Mouse (Mus musculus) cerebellum, postnatal 14 days (tissue): ENCODE data around the gene Arl16.
A peak's percentile ranks its signal among the peaks of the same experiment; 100 is the strongest.
"Not testable (repeated sequence)": the region's sequence is repeated elsewhere in the genome, so short reads cannot be mapped to it uniquely, and the experiment has no call there.

ENCODE experiments used
- DNase-seq, 2 experiments: peaks; one replicate each; pipeline ENCODE4 v3.0.0; 2021; ENCODE audit warnings: mixed read lengths in 2 of 2

Arl16 gene

DNA sequence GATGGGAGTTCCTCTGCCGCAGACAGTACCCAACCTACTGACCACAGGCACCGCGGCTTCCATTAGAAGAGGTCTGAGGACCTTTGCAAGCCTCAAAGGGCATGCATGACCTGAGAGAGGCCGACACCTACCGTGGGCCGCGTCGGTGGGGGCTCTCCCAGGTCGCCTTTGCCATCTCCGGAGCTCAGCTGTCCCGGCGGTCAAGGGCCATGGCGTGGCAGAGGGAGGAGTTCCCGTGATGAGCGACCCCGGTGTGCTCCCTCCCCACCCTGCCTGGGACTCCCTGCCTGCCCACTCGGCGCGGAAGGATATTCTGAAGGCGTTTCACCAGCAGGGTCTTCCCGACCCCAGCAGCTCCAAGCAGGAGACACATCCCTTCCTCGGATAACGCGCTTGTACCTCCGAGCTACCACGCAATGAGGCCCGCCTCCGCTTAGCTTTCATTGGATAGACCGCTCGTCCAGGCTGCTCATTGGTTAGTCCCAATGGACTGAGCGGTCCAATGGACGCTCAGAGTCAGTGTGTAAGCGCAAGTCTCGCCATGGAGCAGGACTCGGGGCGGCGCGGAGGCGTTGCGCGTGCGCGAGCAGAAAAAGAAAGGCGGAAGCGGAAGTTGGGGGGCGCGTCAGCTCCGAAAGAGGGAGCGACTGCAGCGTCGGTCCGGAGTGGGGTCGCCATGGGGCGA lies at the start of gene Arl16:
Arl16 (minus strand) TSS at position 557 of the 685 bp plus-strand sequence.
- peak; percentile 94 to 96 for DNase-seq

- no peak for DNase-seq
Observed at GRCm38 (mm10) chr11:120517147-120517546, 49.7 kb upstream of the Arl16 start.

- peak; percentile 96 to 97 for DNase-seq
Observed at GRCm38 (mm10) chr11:120515611-120516010, 48.2 kb upstream of the Arl16 start.

GRCm38 (mm10) chr11:120514262-120514661 lies 46.9 kb upstream of the Arl16 start:
- not testable (repeated sequence) for DNase-seq

GRCm38 (mm10) chr11:120512790-120513453 lies 45.5 kb upstream of the Arl16 start:
- peak; percentile 77 to 85 for DNase-seq

DNA sequence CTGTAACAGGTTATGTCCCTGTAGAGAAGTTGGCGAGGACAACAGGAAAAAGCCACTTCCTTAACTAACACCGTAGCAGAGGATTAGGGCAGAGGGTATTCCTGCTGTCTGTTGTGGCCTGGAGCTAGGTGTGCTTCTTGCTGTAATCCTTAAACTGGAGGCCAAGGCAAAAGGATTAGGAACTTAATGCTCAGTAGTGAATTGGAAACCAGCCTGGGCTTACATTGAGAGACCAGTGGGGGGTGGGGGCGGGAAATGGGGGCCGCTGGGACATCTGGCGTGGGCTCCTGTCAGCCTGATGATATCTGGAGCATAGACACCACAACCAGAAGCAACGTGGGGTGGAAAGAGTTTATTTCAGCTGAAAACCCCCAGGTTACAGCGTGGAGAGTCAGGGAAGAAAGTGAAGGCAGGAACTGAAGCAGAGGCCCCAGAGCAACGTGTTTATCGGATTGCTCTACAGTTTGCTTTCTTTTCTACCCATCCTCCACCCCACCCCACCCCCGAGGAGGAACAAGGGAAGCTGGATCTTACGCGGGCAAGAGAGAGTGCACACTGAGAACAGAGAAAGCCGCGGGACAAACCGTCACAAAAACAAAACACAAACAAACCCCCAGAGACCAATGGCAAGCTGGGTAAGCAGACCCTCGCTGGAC lies 43.1 kb upstream of the Arl16 start:
- no peak for DNase-seq

DNA sequence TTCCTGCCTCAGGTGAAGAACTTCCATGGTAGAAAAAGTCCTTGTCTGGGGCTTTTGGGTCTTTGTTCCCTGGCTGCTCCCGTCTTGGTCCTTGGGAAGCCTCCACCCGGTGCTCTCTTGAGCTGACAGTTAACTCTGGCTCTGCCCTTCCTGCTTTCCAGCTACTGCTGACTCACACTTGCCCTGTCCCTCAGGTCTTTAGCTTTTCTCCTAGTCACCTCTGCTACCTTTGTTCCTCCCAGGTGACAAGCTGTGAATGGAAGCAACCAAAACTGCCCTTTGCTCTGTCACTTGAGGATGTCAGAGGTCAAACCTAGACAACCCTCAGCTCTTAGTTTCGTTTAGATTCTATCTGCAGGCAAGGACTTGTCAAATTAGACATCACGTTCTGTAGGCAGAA lies 42.5 kb upstream of the Arl16 start:
- DNase-seq: no peak

DNA sequence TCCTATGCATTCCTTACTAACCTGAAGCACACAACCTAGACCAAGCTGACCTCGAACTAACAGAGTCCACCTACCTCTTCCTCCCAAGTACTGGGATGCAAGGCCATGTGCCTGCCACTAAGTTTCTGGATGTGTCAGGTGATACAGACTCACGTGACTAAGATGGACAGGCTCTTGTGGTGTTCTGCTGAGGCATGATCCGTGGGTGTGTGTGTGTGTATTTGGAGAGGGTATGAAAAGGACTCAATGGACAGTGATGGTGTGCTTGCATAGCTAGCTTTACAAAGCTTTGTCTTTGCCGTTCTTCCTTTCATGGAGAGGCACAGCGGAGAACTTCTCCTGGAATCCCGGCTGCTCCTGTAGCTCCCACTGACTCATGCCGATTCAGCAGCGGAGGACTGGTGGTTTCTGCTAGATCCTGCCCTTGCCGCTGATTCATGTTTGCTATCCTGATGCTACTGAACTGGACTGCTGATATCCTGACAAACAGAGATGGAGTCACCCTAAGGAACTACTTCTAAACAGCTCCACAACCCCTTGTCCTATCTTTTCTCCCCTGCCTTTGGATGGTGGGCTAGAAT lies 41.0 kb upstream of the Arl16 start:
- no peak for DNase-seq

DNA sequence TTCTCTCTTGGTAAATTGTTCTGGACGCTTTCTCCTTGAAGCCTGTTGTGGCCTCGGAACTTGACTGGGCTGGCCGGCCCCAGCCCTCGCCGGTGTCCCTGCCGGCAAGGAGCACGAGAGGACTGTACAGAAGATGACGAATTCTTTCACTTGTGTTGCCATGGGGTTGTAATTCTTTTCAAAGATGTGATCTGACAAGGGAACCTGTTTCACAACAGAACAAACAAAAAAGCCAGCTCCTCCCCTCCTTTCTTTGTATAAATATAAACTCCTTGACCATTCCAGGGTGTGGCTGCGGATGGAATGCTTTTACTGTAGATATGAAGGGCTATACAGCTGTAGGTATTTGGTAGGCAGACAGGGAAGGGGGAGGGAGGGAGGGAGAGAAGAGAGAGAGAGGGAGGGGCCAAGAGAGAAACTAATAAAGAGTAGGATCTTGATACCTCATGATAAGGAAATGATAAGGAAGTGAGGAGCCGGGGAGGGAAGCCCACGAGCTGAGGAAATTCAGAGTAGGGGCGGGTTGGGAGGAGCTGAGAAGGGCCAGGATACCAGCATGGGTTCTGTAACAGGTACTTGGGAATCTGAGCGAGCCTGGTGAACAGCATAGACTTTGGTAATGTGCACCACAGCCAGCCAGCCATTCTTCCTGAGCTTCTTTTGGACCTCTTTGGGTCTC lies 40.3 kb upstream of the Arl16 start:
- no peak for DNase-seq

DNA sequence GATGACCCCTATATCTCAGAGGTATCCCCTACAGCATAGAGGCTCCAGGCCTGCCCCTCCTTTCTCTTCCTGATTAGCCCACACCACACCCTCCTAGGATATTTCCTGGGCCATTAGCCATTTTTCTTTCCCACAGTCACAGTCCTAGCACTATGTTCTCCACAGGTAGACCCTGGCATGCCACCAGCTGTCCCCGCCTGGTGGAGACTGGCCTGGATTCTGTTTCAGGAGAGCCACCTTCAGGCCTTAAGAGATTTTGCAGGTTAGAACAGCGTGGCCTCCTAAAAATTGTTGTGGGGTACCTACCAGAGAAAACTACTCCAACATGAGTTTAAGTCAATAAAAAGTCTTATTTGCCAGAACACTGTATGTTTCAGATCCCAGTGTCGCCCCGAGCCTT lies 39.5 kb upstream of the Arl16 start:
- peak; percentile 79 to 89 for DNase-seq

DNA sequence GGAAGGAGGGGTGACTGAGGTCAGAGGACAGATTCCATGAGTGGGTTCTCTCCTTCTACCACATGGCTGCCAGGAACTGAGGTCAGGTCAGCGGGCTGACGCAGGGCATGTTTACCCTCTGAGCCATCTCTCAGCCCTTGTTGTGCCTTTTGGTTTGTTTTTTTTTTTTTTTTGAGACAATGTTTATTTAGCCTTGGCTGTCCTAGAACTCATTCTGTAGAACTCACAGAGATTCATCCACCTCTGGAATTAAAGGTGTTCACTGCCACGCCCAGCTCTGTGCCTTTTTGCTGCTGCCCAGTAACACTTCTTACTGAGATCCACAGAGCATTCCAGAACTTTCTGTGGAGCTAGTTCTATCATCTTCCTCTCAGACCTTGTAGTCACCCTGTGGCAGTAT lies 38.3 kb upstream of the Arl16 start:
- DNase-seq: no peak

GRCm38 (mm10) chr11:120501701-120502100 lies 34.3 kb upstream of the Arl16 start:
- no peak for DNase-seq

- no peak for DNase-seq
Observed at GRCm38 (mm10) chr11:120501018-120501417, 33.6 kb upstream of the Arl16 start.

DNA sequence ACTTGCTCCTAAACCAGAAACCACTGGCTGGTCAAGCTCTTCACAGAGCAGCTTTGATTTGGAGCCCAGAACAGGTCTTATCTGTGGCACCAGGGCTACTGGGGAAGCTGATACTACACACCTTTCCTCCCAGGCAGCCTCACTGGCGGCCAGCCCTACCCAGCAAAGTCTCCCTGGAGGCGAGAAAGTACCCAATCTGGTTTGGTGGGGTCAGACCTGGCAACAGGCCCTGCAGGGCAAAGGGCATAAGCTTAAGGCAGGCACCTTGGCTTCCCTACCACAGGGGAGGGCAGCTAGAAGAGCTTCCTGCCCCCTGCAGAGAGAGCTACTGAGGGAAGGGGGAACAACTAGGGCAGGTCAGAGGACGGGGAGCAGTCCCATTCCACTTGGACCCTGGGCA lies 33.0 kb upstream of the Arl16 start:
- DNase-seq: no peak

- DNase-seq: no peak
Observed at GRCm38 (mm10) chr11:120499894-120500293, 32.5 kb upstream of the Arl16 start.

GRCm38 (mm10) chr11:120498891-120499290 lies 31.5 kb upstream of the Arl16 start:
- DNase-seq: no peak

DNA sequence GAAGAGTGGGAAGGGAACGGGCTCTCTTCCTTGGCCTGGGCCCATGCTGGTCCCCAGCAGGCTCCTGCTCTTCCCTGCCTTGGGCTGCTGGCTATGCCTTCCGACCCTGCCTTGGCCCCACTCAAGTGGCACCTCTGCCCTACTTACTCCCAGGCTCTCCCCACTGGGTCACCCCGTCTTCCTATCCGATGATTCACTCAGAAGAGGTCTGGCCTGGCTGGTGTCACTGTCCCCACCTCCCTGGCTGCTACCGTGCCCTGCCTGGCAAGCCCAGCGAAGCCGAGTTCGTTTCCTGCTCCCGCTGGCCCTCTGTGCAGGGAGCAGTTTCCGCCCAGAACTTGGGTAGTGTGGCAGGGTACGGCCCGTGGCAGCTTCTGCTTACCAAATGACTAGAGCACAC lies 30.8 kb upstream of the Arl16 start:
- no peak for DNase-seq

DNA sequence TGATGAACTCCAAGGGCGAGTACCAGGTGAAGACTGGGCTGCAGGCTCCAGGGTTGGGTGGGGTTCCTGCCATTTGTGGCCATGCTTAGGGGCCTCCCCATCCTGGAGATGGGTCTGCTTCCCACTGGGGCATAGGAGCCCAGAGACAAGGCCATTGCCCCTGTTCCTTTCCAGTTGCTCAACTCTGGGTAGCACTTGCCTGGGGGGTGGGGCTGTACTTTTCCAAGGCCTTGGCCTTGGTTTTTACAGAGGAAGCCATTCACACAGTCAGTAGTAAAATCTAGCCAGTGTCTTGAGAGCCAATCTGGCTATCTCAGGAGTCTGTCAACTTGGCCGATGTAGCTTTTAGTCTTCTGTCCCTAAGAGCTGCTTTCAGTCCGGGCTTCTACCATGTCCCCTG lies 30.0 kb upstream of the Arl16 start:
- DNase-seq: no peak

GRCm38 (mm10) chr11:120493911-120494310 lies 26.5 kb upstream of the Arl16 start:
- DNase-seq: no peak

- DNase-seq: no peak
Observed at GRCm38 (mm10) chr11:120493351-120493750, 25.9 kb upstream of the Arl16 start.

GRCm38 (mm10) chr11:120492878-120493203 lies 25.4 kb upstream of the Arl16 start:
- no peak for DNase-seq

GRCm38 (mm10) chr11:120492024-120492877 lies 24.8 kb upstream of the Arl16 start:
- no peak for DNase-seq
